Mouse (Mus musculus) myocyte (in vitro differentiated cells): ENCODE results near the gene Edn1.

Experiments used
- E2F4 ChIP-seq: IDR thresholded peaks from one replicate; pipeline ENCODE4 v1.6.1; 2011; ENCODE audit warnings: mild to moderate bottlenecking, control low read depth, moderate library complexity; ENCODE audit not compliant: insufficient read depth
- MAX ChIP-seq: IDR thresholded peaks from one replicate; pipeline ENCODE4 v1.6.1; 2011; ENCODE audit warnings: low read depth, mild to moderate bottlenecking, control low read depth
- MYOG ChIP-seq, 3 experiments: IDR thresholded peaks; one replicate each; pipeline ENCODE4 v1.6.1; 2011; ENCODE audit warnings: control low read depth in 2 of 3, low read depth in 2 of 3, mild to moderate bottlenecking in 2 of 3; ENCODE audit not compliant: insufficient read length in 2 of 3, control insufficient read depth in 1 of 3, insufficient read depth in 1 of 3
- POLR2A ChIP-seq: IDR thresholded peaks from one replicate; pipeline ENCODE4 v1.6.1; 2011; ENCODE audit warnings: low read depth, mild to moderate bottlenecking, control low read depth, moderate library complexity; ENCODE audit not compliant: insufficient read length
- TCF3 ChIP-seq: IDR thresholded peaks from one replicate; pipeline ENCODE4 v1.6.1; 2011; ENCODE audit warnings: low read depth, control low read depth; ENCODE audit not compliant: insufficient read length

- TF ChIP-seq MAX (no peak), POLR2A (no peak), E2F4 (no peak), TCF3 (no peak), MYOG (IDR thresholded peaks at IDR 0.05; ENCODE audit: control insufficient read depth in 1 of 3, insufficient read depth in 1 of 3, insufficient read length in 2 of 3, low read depth in 2 of 3) (no peak)
These were observed 24.4 kb upstream of the Edn1 start for GRCm38 (mm10) chr13:42276774-42277454.
